Mouse (Mus musculus): ENCODE measurements around the gene Mast4. TPM values are rescaled to one million over a fixed set of nuclear protein-coding genes. Genes with fewer than 3 reads are reported as not detected.

Gene Mast4
- polyA plus RNA-seq, 1 experiment from 2014 or later, result 10.5 TPM

DNA sequence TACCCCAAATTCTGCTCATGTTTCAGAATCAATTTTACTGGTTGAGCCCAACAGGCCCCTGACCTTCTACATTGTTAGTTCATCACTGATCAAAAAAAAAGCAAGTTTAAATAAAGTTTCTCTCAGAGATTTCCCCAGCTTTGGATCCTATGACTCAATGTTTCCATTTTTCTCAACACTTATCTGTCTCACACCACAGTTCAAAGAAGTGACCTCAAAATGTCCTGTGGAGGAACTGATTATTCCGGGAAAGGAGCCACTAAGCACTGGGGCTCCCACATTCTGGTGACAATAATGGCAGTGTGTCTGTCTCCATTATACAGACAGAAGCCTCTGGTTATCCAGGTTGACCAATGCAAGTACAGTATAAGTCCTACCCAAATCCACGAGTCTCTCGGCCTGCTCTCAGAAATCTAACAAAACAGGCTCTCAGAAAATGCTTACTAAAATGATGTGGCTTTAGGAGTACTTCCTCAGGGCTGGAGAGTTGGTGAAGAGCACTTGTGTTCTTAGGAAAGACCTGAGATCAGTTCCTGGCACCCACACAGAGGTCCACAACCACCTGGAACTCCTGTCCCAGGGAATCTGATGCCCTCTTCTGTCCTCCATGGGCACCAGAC lies 319.1 kb downstream of the Mast4 start:
- ATAC-seq (no peak), DNase-seq (ENCODE audit: low read depth, low spot score) (no peak)
- no peaks in the 10 kb centered on the region for H3K27me3 ChIP-seq
- ChIA-PET CTCF (no interaction called here), POLR2A (no interaction called here)
- in situ Hi-C loops (cut with MboI; ENCODE audit: low pct_unique_long_range_greater_than_20kb), result no loop called here
- TF ChIP-seq CTCF (IDR thresholded peaks at IDR 0.05), result no peak

DNA sequence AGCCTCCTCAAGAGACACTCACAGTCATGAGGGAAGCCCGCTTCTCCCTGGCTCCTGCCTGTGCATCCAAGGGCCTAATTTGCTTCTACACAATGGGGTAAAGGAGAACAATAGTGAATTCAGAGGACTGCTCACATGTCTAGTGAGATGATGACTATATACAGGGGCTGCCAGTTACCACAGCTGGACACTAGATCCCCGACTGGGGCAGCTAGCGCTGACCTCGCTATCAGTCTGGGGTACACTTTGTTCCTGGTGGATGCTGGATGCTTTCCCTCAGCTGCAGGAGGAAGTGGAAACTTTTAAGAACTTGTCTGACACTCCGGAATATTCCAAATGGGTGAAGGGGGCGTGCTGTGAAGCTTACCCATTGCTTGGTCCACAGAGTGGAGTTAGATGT lies 319.7 kb downstream of the Mast4 start:
- in situ Hi-C loops (cut with MboI; ENCODE audit: low pct_unique_long_range_greater_than_20kb), result no loop called here
- no peak for TF ChIP-seq CTCF (IDR thresholded peaks at IDR 0.05)
- no peak for ATAC-seq
- POLR2A ChIA-PET, result no interaction called here
- CTCF ChIA-PET, result no interaction called here
- no peak for DNase-seq (ENCODE audit: low read depth, low spot score)
- H3K27me3 ChIP-seq, result no peaks in the 10 kb centered on the region

DNA sequence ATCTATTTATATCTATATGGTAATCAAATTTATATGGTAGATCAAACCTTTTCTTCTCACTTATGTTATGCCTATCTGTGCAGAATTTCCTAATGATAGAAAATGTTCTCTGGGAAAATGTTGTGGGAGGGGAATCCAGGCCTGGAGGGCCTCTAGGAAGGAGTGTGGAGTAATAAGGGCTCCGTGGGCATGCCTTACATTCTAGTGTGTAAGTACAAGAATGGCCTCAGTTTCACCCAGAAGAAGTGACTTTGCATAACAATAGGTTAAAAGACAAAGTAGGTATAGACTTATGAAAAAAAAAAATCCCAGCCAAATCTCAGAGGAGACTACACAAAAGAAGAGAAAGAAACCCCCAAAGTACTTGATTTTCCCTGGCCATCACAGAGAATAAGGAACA lies 320.1 kb downstream of the Mast4 start:
- CTCF ChIA-PET, result no interaction called here
- no peaks in the 10 kb centered on the region for H3K27me3 ChIP-seq
- no peak for ATAC-seq
- TF ChIP-seq CTCF (IDR thresholded peaks at IDR 0.05), result no peak
- no peak for DNase-seq (ENCODE audit: low read depth, low spot score)
- in situ Hi-C loops (cut with MboI; ENCODE audit: low pct_unique_long_range_greater_than_20kb), result no loop called here
- POLR2A ChIA-PET, result no interaction called here

GRCm38 (mm10) chr13:103005227-103005626 lies 329.1 kb downstream of the Mast4 start:
- no peak for ATAC-seq
- no peak for TF ChIP-seq CTCF (IDR thresholded peaks at IDR 0.05)
- in situ Hi-C loops (cut with MboI; ENCODE audit: low pct_unique_long_range_greater_than_20kb), result no loop called here
- CTCF ChIA-PET, result interaction anchor here (0.8 to 1.5 kb wide), 2 partner anchors 17 to 19 kb away, joined by 3 read pairs; no protein-coding TSS in a partner anchor
- POLR2A ChIA-PET, result no interaction called here
- peaks cover 2% of the 10 kb centered on the region for H3K27me3 ChIP-seq
- DNase-seq (ENCODE audit: low read depth, low spot score), result no peak

DNA sequence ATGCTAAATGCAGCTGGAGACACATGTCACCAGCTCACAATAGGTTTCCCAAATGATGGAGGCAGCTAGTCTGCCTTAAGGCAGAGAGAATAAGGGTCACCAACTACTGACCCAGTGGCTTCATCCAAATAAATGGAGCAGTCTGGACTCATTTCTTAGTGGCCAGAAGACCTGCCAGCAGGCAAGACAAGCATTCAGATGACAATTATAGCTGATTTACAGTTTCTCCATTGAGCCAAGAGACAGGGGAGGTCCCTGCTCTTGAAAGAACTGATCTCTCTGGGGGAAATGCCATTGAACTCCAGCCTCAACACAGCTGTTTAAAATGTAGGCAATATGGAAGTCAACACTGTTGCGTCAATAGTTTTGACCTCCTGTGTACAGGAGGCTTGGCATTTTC lies 332.5 kb downstream of the Mast4 start:
- ATAC-seq, result no peak
- H3K27me3 ChIP-seq, result peaks cover 2% of the 10 kb centered on the region
- POLR2A ChIA-PET, result no interaction called here
- no peak for DNase-seq (ENCODE audit: low read depth, low spot score)
- CTCF ChIA-PET, result no interaction called here
- in situ Hi-C loops (cut with MboI; ENCODE audit: low pct_unique_long_range_greater_than_20kb), result no loop called here
- no peak for TF ChIP-seq CTCF (IDR thresholded peaks at IDR 0.05)

- peaks cover 2% of the 10 kb centered on the region for H3K27me3 ChIP-seq
- ChIA-PET CTCF (no interaction called here), POLR2A (no interaction called here)
- in situ Hi-C loops (cut with MboI; ENCODE audit: low pct_unique_long_range_greater_than_20kb), result no loop called here
- DNase-seq (ENCODE audit: low read depth, low spot score) (no peak), ATAC-seq (no peak)
- TF ChIP-seq CTCF (IDR thresholded peaks at IDR 0.05), result no peak
Observed at GRCm38 (mm10) chr13:103000891-103001290, 333.4 kb downstream of the Mast4 start.

- ATAC-seq, result no peak
- POLR2A ChIA-PET, result no interaction called here
- in situ Hi-C loops (cut with MboI; ENCODE audit: low pct_unique_long_range_greater_than_20kb), result no loop called here
- TF ChIP-seq CTCF (IDR thresholded peaks at IDR 0.05), result no peak
- no peak for DNase-seq (ENCODE audit: low read depth, low spot score)
- CTCF ChIA-PET, result no interaction called here
- no peaks in the 10 kb centered on the region for H3K27me3 ChIP-seq
Observed at GRCm38 (mm10) chr13:102994098-102994497, 340.2 kb downstream of the Mast4 start.

GRCm38 (mm10) chr13:102992680-102993423 lies 341.4 kb downstream of the Mast4 start:
- TF ChIP-seq CTCF (IDR thresholded peaks at IDR 0.05), result no peak
- CTCF ChIA-PET, result no interaction called here
- no peaks in the 10 kb centered on the region for H3K27me3 ChIP-seq
- in situ Hi-C loops (cut with MboI; ENCODE audit: low pct_unique_long_range_greater_than_20kb), result no loop called here
- POLR2A ChIA-PET, result no interaction called here
- DNase-seq (ENCODE audit: low read depth, low spot score), result no peak
- no peak for ATAC-seq

DNA sequence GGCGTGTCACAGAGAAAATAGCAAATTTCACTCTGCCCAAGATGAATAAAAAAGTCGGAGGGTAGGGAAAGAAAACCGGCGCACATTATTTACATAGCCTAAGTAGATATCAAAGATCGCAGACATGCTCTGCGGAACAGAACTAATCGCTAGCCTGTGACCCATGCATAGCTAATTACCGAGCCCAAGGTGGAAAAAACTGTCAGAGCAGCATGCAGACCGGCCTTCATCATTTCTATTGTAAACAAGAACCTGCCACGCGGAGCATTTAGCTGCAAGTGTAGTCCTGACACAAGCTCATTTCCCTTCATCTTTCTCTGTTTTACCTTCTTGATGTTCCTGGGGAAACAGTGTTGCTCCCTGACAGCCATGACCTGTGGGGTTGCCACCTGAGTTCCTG lies 342.4 kb downstream of the Mast4 start:
- ATAC-seq, result no peak
- CTCF ChIA-PET, result no interaction called here
- POLR2A ChIA-PET, result interaction anchor here (0.5 kb wide), 1 partner anchor 29 kb away, joined by 6 read pairs; no protein-coding TSS in a partner anchor
- H3K27me3 ChIP-seq, result no peaks in the 10 kb centered on the region
- TF ChIP-seq CTCF (IDR thresholded peaks at IDR 0.05), result no peak
- in situ Hi-C loops (cut with MboI; ENCODE audit: low pct_unique_long_range_greater_than_20kb), result no loop called here
- DNase-seq (ENCODE audit: low read depth, low spot score), result no peak

GRCm38 (mm10) chr13:102991196-102991595 lies 343.1 kb downstream of the Mast4 start:
- CTCF ChIA-PET, result no interaction called here
- no peak for DNase-seq (ENCODE audit: low read depth, low spot score)
- no peak for ATAC-seq

DNA sequence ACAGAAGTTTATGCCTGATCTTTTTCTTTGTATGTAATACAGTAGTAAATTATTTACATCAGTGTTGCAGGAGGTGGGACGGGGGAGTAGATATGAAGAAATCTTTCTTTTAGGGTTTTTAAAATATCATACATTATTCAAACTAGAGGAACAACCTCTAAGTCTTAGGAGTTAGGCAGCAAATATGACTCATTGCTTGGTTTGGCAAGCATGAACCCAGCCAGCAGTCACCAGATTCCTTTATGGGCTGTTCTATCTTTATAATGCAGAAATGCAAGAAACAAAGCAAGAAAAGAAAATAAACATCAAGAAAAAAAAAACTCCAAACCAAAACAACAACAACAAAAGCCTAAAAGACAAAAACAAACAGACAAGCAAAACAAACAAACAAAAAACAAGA lies 344.2 kb downstream of the Mast4 start:
- DNase-seq (ENCODE audit: low read depth, low spot score) (peak; percentile 33), ATAC-seq (no peak)
- CTCF ChIA-PET, result no interaction called here

More at GRCm38 (mm10) chr13:102991196-102991595, 343.1 kb downstream of the Mast4 start:
- POLR2A ChIA-PET, result no interaction called here
- in situ Hi-C loops (cut with MboI; ENCODE audit: low pct_unique_long_range_greater_than_20kb), result no loop called here
- no peak for TF ChIP-seq CTCF (IDR thresholded peaks at IDR 0.05)
- no peaks in the 10 kb centered on the region for H3K27me3 ChIP-seq

More for the DNA sequence above, 344.2 kb downstream of the Mast4 start:
- no peaks in the 10 kb centered on the region for H3K27me3 ChIP-seq
- POLR2A ChIA-PET, result no interaction called here
- in situ Hi-C loops (cut with MboI; ENCODE audit: low pct_unique_long_range_greater_than_20kb), result no loop called here
- TF ChIP-seq CTCF (IDR thresholded peaks at IDR 0.05), result no peak
